Mouse (Mus musculus) hindbrain, embryonic 15.5 days (tissue): ENCODE data around the gene Supt6. TPM values are rescaled to one million over a fixed set of nuclear protein-coding genes. Genes with fewer than 3 reads are reported as not detected.
"Not testable (repeated sequence)": the region's sequence is repeated elsewhere in the genome, so short reads cannot be mapped to it uniquely, and the experiment has no call there.

ENCODE experiments used
- ATAC-seq: fragments of 200-750 bp; cut with Nextera tagmentation; 2 replicates; pipeline ENCODE4 v1.8.0; 2017; ENCODE audit warnings: low read depth, moderate number of reproducible peaks, moderate TSS enrichment; ENCODE audit not compliant: low FRiP score
- H3K27ac ChIP-seq: fragments of 300-500 bp; sonication (generic); replicated peaks from 2 replicates; pipeline ENCODE4 v1.5.1; 2015; ENCODE audit warnings: mild to moderate bottlenecking, inconsistent platforms
- H3K27me3 ChIP-seq: fragments of 300-500 bp; sonication (generic); 2 replicates; pipeline ENCODE4 v1.6.1; 2015; ENCODE audit warnings: control low read depth, inconsistent platforms
- H3K36me3 ChIP-seq: fragments of 300-500 bp; sonication (generic); 2 replicates; pipeline ENCODE4 v1.6.1; 2015; ENCODE audit warnings: control low read depth, inconsistent platforms
- H3K4me1 ChIP-seq: fragments of 300-500 bp; sonication (generic); replicated peaks from 2 replicates; pipeline ENCODE4 v1.6.1; 2015; ENCODE audit warnings: control low read depth, inconsistent platforms
- H3K4me2 ChIP-seq: fragments of 300-500 bp; sonication (generic); 2 replicates; pipeline ENCODE4 v1.6.1; 2015; ENCODE audit warnings: moderate library complexity, mild to moderate bottlenecking, inconsistent platforms
- H3K4me3 ChIP-seq: fragments of 300-500 bp; sonication (generic); 2 replicates; pipeline ENCODE4 v1.5.1; 2015; ENCODE audit warnings: mild to moderate bottlenecking, inconsistent platforms
- H3K9ac ChIP-seq: fragments of 300-500 bp; sonication (generic); 2 replicates; pipeline ENCODE4 v1.6.1; 2015; ENCODE audit warnings: inconsistent platforms
- H3K9me3 ChIP-seq: fragments of 300-500 bp; sonication (generic); 2 replicates; pipeline ENCODE4 v1.6.1; 2016; ENCODE audit warnings: control low read depth, inconsistent platforms
- WGBS: fragments of 180-500 bp; shearing (Covaris S2); methylation state at CpG from one replicate; pipeline ENCODE4 v1.1.7; 2015; 5-methylcytosine and 5-hydroxymethylcytosine counted together
- polyA plus RNA-seq: library from polyadenylated mRNA; unstranded; fragments of >200 nt; fragmentation: Nextera tagmentation; extraction: Ambion mirVana; gene quantifications from 2 replicates; pipeline ENCODE4 v1.2.1, GENCODE M21; 2015

The Supt6 gene
- 24.8 and 27.4 TPM in 2 replicates for polyA plus RNA-seq

- Histone ChIP-seq H3K4me1 (peaks cover 55% of the 10 kb centered on the region), H3K36me3 (peaks cover 2% of the 10 kb centered on the region; the same call in 1 of the 2 replicates), H3K9me3 (no peaks in the 10 kb centered on the region), H3K27ac (peak within 1 kb of the TSS; percentile 100), H3K27me3 (no peaks in the 10 kb centered on the region), H3K4me2 (peak within 1 kb of the TSS; percentile 73), H3K9ac (peak within 1 kb of the TSS; percentile 93), H3K4me3 (peak within 1 kb of the TSS; percentile 99)
- peak; percentile 94 for ATAC-seq
- WGBS, result under 1% methylated on average over 50 of the region's 50 CpGs
These were observed at the start of gene Supt6, which contains the start of gene Sdf2 for GRCm38 (mm10) chr11:78245627-78246317. Supt6 (minus strand) TSS chr11:78245987. Sdf2 (plus strand) TSS chr11:78245746.

DNA sequence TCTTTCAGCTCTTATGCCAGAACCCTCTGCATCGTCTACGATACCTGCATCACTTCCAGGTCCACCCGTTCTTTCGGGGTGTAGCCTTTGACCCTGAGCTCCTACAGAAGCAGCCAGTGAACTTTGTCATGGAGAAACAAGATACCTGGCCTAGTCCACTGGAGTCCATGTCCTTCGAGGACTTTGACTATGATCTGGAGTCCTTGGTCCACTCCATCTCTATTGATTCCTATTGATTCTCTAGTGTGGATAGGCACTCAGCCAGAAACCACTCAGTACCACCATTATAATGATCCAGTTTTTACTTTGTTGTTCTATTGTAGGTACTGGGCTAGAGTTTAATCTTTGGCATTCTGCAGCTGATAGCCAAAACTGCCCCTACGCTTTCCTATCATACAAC, 48.8 kb upstream of the Supt6 start:
- no peak overlapping the region for H3K4me2 ChIP-seq
- no peak overlapping the region for H3K27ac ChIP-seq
- WGBS, result 95% methylated on average over 6 of the region's 6 CpGs
- no peak overlapping the region for H3K9ac ChIP-seq
- no peaks in the 10 kb centered on the region for H3K27me3 ChIP-seq
- H3K36me3 ChIP-seq, result peaks cover 28% of the 10 kb centered on the region
- H3K4me3 ChIP-seq, result no peak overlapping the region
- H3K9me3 ChIP-seq, result no peaks in the 10 kb centered on the region
- no peaks in the 10 kb centered on the region for H3K4me1 ChIP-seq
- no peak for ATAC-seq

DNA sequence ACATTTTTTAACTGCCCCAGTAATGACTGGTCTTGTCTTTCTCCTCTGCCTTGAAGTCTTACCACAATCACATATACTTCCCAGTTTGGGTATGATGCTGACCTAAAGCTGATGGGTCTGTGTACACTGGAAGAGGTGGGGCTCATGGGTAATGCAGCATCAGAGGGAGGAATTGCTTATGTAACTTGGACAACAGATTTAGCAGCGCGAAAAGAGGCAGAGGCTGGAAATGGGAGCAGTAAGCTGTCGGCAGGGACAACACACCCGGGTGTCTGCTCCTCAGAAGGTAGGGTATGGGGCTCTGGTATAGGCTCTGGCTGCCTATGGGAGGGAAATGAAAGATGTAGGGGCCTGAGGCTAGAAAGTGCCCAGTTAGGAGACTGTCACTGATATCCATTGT, 44.9 kb upstream of the Supt6 start, which contains the start of gene BC030499:
Gene BC030499, plus strand, starts transcription at position 188 of the 400 bp plus-strand sequence.
- Histone ChIP-seq H3K4me3 (no peak within 1 kb of the TSS), H3K4me2 (no peak within 1 kb of the TSS), H3K4me1 (no peaks in the 10 kb centered on the region), H3K27me3 (no peaks in the 10 kb centered on the region), H3K36me3 (peaks cover 62% of the 10 kb centered on the region), H3K9ac (no peak within 1 kb of the TSS), H3K27ac (no peak within 1 kb of the TSS), H3K9me3 (no peaks in the 10 kb centered on the region)
- WGBS, result 94% methylated on average over 4 of the region's 4 CpGs
- ATAC-seq, result no peak

DNA sequence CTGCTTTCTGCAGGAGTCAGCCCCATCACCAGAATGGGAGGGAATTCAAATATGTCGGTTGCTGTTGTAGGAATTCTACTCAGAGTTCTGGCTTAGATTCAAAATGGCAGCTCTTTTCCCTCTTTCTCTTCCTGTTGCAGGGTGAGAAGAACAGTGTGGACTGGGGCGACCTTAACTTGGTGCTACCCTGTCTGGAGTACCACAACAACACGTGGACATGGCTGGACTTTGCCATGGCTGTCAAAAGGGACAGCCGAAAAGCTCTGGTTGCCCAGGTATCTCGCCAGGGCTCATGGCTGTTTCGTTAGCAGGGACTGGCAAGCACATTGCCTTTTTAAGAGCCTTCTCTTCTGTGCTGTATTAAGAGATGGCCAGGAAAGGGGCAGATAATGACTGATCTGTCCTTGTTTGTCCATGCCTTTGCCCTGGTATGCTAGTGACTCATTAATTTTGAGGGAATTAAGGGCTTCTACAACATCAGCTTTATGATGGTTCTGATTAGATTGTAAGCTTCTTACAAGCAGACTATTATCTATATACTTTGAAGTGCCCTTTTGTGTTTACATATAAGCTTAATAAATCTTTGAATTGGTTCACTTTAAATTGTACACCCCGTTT, 43.5 kb upstream of the Supt6 start:
- ATAC-seq, result no peak
- WGBS, result 96% methylated on average over 7 of the region's 7 CpGs
- no peak overlapping the region for H3K4me2 ChIP-seq
- H3K9ac ChIP-seq, result no peak overlapping the region
- no peaks in the 10 kb centered on the region for H3K9me3 ChIP-seq
- H3K27ac ChIP-seq, result no peak overlapping the region
- no peak overlapping the region for H3K4me3 ChIP-seq
- H3K36me3 ChIP-seq, result peaks cover 76% of the 10 kb centered on the region
- H3K4me1 ChIP-seq, result no peaks in the 10 kb centered on the region
- H3K27me3 ChIP-seq, result no peaks in the 10 kb centered on the region

GRCm38 (mm10) chr11:78279586-78279985, 33.8 kb upstream of the Supt6 start:
- Histone ChIP-seq H3K27ac (0 out of 2 replicates have a peak overlapping the region, but pooled peaks have one; percentile 20), H3K4me3 (no peak overlapping the region), H3K4me1 (no peaks in the 10 kb centered on the region), H3K4me2 (no peak overlapping the region), H3K9me3 (no peaks in the 10 kb centered on the region), H3K36me3 (peaks cover 100% of the 10 kb centered on the region), H3K9ac (no peak overlapping the region), H3K27me3 (no peaks in the 10 kb centered on the region)
- WGBS, result 79% methylated on average over 4 of the region's 4 CpGs
- no peak for ATAC-seq

DNA sequence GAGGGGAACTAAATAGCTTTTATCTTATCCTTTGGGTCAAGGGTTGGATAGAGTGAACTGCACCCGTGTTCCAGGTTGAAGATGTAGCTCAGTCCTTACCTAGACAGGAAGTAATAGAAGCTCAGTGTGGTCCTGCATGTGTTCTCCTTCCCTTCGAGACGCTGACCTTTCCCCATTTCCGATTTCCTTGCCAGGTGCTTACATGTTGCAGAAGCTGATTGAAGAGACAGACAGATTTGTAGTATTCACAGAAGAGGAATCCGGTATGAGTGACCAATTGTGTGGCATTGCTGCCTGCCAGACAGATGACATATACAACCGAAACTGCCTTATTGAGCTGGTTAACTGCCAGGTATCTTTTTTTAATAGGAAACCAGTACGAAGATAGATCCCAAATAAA, 33.1 kb upstream of the Supt6 start:
- no peak overlapping the region for H3K4me2 ChIP-seq
- no peak overlapping the region for H3K4me3 ChIP-seq
- H3K9me3 ChIP-seq, result no peaks in the 10 kb centered on the region
- no peaks in the 10 kb centered on the region for H3K27me3 ChIP-seq
- no peak overlapping the region for H3K27ac ChIP-seq
- no peak for ATAC-seq
- no peaks in the 10 kb centered on the region for H3K4me1 ChIP-seq
- H3K36me3 ChIP-seq, result peaks cover 100% of the 10 kb centered on the region
- H3K9ac ChIP-seq, result no peak overlapping the region
- WGBS, result 91% methylated on average over 7 of the region's 7 CpGs

DNA sequence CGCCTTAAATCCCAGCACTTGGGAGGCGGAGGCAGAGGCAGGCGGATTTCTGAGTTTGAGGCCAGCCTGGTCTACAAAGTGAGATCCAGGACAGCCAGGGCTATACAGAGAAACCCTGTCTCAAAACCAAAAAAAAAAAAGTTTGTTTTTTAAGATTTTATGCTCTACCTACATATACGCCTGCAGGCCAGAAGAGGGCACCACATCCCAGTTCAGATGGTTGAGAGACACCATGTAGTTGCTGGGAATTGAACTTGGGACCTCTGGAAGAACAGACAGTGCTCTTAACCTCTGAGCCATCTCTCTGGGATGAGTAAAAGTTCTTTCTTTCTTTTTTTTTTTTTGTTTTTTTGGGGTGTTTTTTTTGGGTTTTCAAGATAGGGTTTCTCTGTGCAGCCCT, 30.4 kb upstream of the Supt6 start:
- not testable (repeated sequence) for H3K4me2 ChIP-seq, ATAC-seq, H3K9me3 ChIP-seq, H3K4me1 ChIP-seq, H3K27ac ChIP-seq, H3K27me3 ChIP-seq, H3K4me3 ChIP-seq, H3K9ac ChIP-seq
- 96% methylated on average over 4 of the region's 4 CpGs for WGBS
- H3K36me3 ChIP-seq, result peaks cover 100% of the 10 kb centered on the region

GRCm38 (mm10) chr11:78275596-78275995, 29.8 kb upstream of the Supt6 start:
- H3K4me3 ChIP-seq, result no peak overlapping the region
- WGBS, result 97% methylated on average over 1 of the region's 1 CpGs
- peaks cover 97% of the 10 kb centered on the region for H3K36me3 ChIP-seq
- 0 out of 2 replicates have a peak, but pooled peaks cover 6% of the 10 kb centered on the region for H3K4me1 ChIP-seq
- no peaks in the 10 kb centered on the region for H3K9me3 ChIP-seq
- ATAC-seq, result no peak
- H3K4me2 ChIP-seq, result no peak overlapping the region
- H3K27me3 ChIP-seq, result no peaks in the 10 kb centered on the region
- no peak overlapping the region for H3K27ac ChIP-seq
- no peak overlapping the region for H3K9ac ChIP-seq

DNA sequence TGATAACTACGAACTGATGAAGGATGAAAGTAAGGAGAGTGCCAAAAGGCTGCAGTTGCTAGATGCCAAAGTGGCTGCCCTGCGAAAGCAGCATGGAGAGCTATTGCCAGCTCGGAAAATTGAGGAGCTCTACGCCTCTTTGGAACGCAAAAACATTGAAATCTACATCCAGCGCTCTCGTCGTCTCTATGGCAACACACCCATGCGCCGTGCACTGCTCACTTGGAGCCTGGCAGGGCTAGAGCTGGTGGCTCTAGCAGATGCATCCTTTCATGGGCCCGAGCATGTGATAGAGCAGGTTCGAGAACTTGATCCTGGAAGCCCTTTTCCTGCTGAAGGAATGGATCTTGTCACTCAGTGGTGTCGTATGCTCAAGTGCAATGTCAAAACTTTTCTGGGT, 26.2 kb upstream of the Supt6 start:
- Histone ChIP-seq H3K9ac (no peak overlapping the region), H3K4me2 (no peak overlapping the region), H3K4me3 (no peak overlapping the region), H3K27ac (no peak overlapping the region), H3K27me3 (no peaks in the 10 kb centered on the region), H3K36me3 (peaks cover 85% of the 10 kb centered on the region), H3K9me3 (no peaks in the 10 kb centered on the region), H3K4me1 (0 out of 2 replicates have a peak, but pooled peaks cover 6% of the 10 kb centered on the region)
- WGBS, result 85% methylated on average over 13 of the region's 13 CpGs
- no peak for ATAC-seq

DNA sequence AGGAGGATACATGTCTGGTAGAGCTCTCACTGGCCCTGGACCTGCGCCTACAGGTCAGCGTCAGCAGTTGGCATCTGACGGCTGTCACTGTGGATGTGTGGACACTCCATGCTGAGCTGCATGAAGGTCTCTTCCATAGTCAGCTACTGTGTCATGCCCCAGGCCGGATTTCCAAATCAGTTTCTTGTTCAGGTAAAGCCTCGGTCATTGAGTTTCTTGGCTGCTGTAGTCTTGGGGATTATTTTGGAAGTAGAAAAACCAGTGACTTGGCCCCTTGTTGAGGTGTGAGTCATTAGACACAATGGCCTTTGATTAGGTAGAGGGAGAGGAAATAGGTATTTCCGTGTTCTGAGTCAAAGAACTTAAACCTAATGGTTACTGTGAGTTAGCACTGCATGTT, 19.8 kb upstream of the Supt6 start:
- no peaks in the 10 kb centered on the region for H3K9me3 ChIP-seq
- 95% methylated on average over 6 of the region's 6 CpGs for WGBS
- no peak for ATAC-seq
- no peak overlapping the region for H3K4me3 ChIP-seq
- H3K36me3 ChIP-seq, result peaks cover 59% of the 10 kb centered on the region
- H3K9ac ChIP-seq, result no peak overlapping the region
- H3K27me3 ChIP-seq, result no peaks in the 10 kb centered on the region
- no peak overlapping the region for H3K4me2 ChIP-seq
- no peak overlapping the region for H3K27ac ChIP-seq
- H3K4me1 ChIP-seq, result peaks cover 18% of the 10 kb centered on the region

- no peak for ATAC-seq
- peak overlapping the region; percentile 73 for H3K4me2 ChIP-seq
- H3K36me3 ChIP-seq, result peaks cover 39% of the 10 kb centered on the region
- WGBS, result 3% methylated on average over 8 of the region's 8 CpGs
- peak overlapping the region; percentile 84; the same call in 1 of the 2 replicates for H3K27ac ChIP-seq
- H3K9ac ChIP-seq, result peak overlapping the region; percentile 76; the same call in 1 of the 2 replicates
- no peaks in the 10 kb centered on the region for H3K9me3 ChIP-seq
- peaks cover 18% of the 10 kb centered on the region for H3K4me1 ChIP-seq
- no peaks in the 10 kb centered on the region for H3K27me3 ChIP-seq
- peak overlapping the region; percentile 73 for H3K4me3 ChIP-seq
These were observed 16.8 kb upstream of the Supt6 start for GRCm38 (mm10) chr11:78262550-78262949.
